Mouse (Mus musculus): ENCODE data around the gene Tldc1.
A peak's percentile ranks its signal among the peaks of the same experiment; 100 is the strongest.

Gene Tldc1

DNA sequence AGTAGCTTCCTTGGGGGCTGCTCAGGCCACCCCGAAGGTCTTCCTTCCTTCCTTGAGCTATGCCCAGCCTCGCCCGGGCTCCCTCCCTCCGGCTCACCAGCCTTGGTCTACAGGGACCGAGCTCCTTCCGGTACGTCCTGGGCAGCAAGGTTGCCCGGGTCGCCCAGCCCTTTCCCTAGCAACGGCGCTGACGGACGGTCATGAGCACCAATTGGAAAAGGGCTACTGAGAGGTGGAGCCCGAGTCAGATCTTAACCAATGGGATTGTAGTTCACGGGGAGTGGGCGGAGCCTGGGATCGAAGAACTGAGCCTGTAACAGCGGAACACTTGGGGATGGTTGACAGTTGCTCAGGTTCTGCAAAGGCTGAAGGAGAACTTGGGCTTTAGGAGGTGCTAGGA, at the start of gene Tldc1:
TSS of gene Tldc1 (minus strand) at position 154 of the 400 bp plus-strand sequence.
- peak; percentile 99 for DNase-seq

- DNase-seq, result no peak
Observed at GRCm38 (mm10) chr8:119827721-119828153, 49.5 kb upstream of the Tldc1 start.

DNA sequence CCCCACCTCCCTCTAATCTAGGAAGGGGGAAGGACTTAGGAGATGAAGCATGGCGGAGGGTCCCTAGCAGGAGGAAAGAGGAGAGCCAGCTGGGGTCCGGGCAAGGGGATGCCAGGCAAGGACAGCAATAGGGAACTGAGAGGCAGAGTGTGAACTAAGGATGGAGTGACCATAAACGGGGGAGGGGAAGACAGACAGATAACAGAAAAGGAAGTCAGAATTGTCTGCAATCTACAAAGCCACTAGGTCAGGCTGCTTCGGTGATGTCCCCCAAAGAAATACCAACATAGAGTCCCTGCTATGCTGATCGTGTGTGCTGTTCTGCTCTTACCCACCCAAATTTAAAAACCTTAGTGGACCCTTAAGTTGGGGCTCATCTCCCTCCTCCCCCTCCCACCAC, 48.8 kb upstream of the Tldc1 start:
- no peak for DNase-seq

- DNase-seq, result no peak
Observed at GRCm38 (mm10) chr8:119825950-119826730, 47.9 kb upstream of the Tldc1 start.

DNA sequence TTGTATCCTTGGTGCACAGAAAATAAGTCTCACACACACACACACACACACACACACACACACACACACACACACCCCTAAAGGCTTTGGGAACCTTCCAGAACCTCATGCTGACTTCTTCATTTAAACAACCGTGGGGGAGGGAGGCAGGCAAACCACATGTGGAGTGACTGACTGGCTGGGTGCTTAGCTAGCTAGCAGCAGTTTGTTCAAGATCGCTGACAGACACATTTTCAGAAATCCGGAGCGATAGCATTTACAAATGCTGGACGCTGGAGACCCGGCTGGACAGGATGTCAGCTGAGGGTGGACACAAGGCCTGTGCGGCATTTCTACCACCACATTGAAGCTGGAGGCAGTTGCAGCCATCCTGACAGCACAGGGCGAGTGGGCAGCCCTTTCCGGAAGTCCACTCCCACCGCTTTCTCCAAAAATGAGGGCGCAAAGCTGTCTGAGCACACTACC, 46.6 kb upstream of the Tldc1 start:
- no peak for DNase-seq

DNA sequence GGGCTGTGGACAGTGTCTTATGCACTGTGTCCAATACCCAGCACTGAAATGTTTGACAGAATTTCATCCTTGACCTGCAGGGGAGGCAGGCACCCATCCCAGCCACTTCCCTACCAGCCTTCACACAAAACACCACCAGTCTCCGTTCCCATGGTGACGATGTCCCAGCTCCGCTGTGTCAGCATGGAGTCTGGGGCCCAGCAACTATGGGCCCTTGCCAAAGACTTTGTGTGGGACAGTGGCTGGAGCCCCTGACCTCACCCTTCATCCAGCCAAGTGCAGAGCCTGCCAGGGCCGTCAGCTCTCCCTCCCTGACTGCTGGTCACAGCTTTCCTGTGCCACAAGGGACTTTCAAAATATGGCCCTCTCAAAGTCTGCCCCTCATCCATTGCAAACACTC, 45.9 kb upstream of the Tldc1 start:
- no peak for DNase-seq

DNA sequence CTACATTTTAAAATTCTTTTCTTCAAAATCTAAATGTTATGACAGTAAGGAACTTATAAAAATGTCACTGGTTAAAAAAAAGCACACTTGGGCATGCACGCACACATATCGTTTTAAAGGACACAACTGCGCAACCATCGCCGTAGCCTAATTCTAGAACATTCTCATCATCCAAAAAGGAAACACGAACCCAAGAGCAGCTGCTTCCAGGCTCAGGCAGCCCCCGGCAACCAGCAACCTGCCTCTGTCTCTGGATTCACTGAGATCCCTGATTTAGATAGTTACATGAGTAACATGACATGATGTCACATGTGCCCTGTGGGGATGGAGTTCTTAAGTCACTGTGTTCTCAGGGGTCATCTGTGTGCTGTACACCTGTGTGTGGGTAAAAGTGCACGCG, 45.1 kb upstream of the Tldc1 start:
- DNase-seq, result no peak

GRCm38 (mm10) chr8:119821691-119822090, 43.5 kb upstream of the Tldc1 start:
- DNase-seq, result no peak

- no peak for DNase-seq
Observed at GRCm38 (mm10) chr8:119819976-119820375, 41.8 kb upstream of the Tldc1 start.

GRCm38 (mm10) chr8:119819316-119819715, 41.1 kb upstream of the Tldc1 start:
- DNase-seq, result no peak

DNA sequence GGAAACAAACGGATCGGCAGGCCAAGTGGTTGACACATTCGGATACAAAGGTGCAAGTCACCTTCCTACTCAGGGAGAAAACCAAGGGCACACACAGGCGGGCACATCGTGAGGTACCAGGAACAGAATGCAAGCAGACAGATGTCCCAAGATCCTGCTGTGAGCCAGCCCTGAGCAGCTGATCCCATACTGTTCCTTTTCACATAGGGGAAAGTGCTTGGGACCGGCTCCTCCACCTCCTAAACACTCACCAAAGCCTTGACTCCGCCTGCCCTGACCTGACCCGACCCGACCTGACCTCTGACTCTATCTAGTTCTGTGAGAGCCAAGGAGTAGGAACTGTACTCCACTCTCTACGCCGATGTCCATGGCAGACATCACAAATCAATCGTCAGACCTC, 39.2 kb upstream of the Tldc1 start:
- no peak for DNase-seq

- DNase-seq, result no peak
Observed at GRCm38 (mm10) chr8:119816219-119816618, 38.0 kb upstream of the Tldc1 start.

GRCm38 (mm10) chr8:119812650-119813431, 34.6 kb upstream of the Tldc1 start:
- peak; percentile 82 for DNase-seq

DNA sequence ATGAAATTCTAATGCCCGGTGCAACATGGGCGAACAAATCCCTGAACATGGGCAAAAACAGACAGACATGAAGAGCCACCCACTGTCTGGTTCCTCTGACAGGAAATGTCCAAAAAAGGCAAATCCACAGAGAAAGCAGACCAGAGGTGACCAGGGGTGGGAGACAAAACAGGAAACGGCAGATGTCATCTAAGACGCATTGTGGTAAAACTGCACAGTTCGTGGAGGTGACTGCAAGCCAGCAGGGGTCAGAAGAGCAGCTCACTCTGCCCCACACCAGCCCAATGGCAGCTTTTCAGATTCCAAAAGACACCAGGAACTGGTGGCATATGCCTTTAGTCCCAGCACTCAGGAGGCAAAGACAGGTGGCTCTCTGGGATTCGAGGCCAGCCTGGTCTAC, 33.7 kb upstream of the Tldc1 start:
- peak; percentile 56 for DNase-seq

GRCm38 (mm10) chr8:119810953-119811499, 32.8 kb upstream of the Tldc1 start:
- no peak for DNase-seq

- DNase-seq, result no peak
Observed at GRCm38 (mm10) chr8:119810127-119810868, 32.1 kb upstream of the Tldc1 start.

GRCm38 (mm10) chr8:119809620-119810019, 31.4 kb upstream of the Tldc1 start:
- DNase-seq, result no peak

DNA sequence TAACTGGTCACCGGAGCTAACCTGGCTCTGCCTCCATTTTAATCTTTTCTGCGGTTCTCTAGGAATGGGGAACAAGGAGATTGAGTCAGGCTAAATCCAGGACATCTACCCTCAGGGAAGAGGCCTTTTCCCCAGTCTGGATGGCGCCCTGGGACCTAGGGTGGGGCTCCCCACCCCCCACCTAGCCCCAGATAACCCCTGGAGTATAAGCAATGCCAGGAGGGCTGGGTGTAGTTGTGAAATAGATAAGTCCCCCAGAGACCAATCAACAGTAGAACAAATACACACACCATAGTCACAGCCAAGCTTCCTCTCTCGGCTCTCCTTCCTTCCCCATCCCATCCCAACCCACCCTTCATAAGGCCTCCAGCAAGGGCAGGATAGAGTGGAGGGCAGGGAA, 29.5 kb upstream of the Tldc1 start:
- DNase-seq, result no peak

DNA sequence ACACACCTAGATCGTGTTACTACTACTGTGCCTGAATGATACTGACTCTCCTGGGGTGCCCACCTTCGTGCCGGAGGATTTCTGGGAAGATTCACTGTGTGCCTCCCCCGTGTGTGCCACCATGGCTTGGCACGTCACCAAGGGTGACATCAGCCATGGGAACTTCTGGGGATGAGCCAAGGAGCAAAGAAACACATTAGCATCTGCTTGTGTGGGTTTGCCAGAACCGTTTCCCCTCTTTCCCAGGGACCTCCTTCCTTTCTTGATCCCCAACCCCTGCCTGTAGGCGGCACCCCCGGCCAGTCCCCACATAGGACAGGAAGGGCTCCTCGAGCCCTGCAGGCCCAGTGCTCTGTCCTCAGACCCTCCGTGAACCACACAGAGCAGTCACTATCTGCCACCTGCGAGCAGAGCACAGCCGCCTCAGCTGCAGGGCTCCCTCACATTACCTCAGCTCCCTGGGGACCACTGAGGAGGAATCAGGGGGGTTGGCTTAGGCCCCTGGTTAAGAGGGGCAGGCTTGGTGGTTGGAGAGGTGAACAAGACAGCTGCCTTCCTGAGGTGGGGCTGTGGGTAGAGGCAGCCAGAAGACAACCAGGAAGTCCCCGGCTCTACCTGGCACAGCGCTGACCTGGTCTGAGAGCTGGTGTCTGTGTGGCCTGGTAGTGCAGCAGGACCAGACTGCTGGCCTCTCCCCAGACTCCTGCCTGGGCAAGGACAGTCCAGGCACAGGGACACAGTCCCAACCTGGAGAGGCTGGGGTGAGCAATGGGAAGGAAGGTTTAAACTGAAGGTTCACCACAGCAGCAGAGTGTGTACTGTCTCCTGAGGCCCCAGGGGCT, 28.4 kb upstream of the Tldc1 start:
- DNase-seq, result peak; percentile 50

DNA sequence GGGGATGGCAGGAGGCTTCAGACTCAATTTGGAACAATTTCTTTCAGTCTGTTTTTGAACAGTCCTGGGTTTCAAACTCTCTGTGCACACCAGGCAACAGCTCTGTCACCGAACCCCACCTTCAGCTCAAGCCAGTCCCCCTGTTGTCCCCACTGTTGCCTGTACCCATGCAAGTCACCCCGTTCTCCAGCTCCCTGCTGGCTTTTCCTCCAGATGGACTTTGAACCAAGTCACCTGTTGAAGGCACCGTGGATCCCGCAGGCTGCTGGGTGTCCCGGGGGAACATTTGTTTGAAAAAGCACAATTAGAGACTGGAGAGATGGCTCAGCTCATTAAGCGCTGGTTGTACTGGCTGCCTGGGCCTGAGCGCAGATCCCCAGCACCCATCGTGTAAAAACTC, 27.1 kb upstream of the Tldc1 start:
- no peak for DNase-seq

- DNase-seq, result peak; percentile 46
Observed at GRCm38 (mm10) chr8:119802592-119802991, 24.4 kb upstream of the Tldc1 start.

- DNase-seq, result peak; percentile 37
Observed at GRCm38 (mm10) chr8:119801168-119801567, 23.0 kb upstream of the Tldc1 start.
